Mouse (Mus musculus) c-Kit-positive CD71-positive TER-119-positive erythroid progenitor cells, embryonic 14.5 days (primary cell): Measurements from ENCODE around the gene Nedd9.
"Not testable (repeated sequence)": the region's sequence is repeated elsewhere in the genome, so short reads cannot be mapped to it uniquely, and the experiment has no call there.

Experiments used
- DNase-seq: peaks from one replicate; pipeline ENCODE4 v3.0.0-alpha.2; 2013; ENCODE audit warnings: low spot score

The Nedd9 gene

GRCm38 (mm10) chr13:41298996-41299395 is 188.2 kb downstream of the Nedd9 start:
- no peak for DNase-seq

DNA sequence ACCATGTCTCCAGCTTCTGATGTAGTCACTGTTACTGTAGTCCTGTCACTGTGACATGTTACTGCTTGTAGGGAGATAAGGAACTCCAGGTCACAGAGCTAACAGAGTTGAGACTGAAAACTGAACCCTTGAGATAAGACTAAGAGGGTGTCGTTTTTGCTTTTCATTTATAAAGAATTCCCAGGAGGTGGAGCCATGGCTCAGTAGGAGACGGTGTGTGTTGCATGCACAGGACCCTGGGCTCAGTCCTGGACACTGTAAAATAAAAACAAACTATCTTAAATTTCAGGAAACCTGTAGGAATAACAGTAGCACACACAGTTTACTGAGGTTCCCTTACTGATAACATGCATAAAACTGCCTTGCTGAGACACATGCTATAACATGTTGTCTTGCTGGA is 188.6 kb downstream of the Nedd9 start:
- no peak for DNase-seq

DNA sequence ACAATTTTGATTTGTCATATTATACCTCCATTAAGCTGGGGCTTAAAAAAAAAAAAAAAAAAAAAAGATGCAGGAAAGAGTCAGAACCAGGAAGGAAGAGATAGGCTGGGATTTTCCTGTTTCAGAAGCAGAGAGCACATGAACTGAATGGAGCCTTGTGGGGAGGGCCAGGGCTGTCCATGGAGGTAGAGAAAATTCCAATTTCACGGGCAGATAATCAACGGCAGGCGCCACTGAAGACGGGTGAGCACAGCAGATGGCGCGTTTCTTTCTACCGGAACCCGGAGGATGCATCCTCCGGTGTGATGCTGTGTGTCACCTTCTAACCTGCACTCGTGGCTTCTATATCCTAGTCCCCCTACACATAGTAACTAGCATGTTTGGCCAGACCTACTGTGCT is 190.8 kb downstream of the Nedd9 start:
- no peak for DNase-seq

DNA sequence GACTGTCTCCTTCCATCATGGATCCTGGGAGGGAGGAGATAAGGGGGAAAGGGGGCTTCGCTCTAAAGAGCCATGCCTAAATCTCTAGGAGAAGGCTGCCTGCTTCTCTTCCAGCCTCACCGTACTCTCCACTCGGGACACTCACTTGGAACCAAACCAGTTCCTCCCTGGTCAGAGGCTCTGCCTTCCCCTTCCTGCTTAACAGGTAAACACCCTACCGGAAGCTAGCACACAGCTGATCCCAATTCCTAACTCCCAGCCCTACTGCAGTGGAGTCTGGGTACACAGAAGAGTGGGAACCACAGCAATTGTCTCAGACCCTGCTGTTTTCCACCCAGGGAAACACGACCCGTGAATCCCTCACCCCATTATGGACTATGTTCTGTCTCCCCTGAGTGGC is 191.3 kb downstream of the Nedd9 start:
- no peak for DNase-seq

DNA sequence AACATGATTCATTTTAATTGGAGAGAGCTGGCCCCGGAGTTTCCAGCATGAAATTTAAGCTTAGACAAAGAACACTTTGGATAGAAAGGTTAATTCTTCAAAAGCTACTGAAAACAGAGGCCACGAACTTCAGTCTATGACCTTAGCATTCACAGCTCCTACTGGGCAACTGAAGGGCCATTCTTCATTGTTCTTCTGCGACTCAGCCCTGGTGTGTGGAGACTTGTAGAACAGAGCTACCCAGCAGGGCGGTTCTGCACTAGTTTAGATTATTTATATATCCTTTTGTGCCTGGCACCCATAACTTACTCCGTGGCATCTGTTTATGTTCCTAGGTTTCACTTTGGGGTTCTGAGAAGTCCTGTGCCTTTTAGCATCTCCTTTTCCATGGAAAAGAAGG is 193.6 kb downstream of the Nedd9 start:
- DNase-seq, result no peak

- no peak for DNase-seq
Measured at GRCm38 (mm10) chr13:41291466-41291974, 195.6 kb downstream of the Nedd9 start.

DNA sequence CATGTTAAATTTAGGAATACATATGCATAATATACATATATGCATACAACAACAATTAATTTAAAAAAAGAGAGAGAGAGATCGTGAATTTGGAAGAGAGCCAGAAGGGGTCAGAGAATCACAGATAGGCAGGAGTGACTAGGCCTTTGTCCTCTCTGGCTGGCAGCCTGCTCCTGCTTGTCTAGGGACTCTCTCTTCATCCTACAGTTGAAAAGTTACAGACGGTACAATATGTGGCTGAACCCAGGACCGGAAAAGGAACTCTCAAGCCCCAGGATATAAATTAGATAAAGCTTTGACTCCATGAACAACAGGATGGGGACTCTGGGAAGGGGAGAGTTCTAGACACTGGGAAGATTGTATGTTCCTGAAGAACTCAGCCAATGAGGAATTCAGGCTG is 200.9 kb downstream of the Nedd9 start:
- no peak for DNase-seq

DNA sequence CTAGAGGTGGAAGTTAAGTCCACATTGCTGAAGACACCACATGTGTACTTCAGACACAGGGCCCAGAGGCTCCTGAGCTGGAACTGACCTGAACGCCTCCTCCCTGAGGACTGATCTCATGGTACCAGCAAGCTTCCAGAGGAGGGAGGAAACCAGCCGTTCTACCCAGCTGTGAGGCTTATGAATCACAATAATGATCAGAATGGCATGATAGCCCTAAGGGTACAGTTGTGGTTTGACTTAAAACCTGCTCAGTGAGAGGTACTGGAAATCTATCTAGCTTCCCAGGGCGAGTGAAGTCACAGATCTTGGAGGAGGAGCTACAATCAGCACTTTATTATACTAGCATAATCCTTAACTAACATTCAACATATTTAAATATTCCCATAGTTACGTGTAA is 201.7 kb downstream of the Nedd9 start:
- DNase-seq, result no peak

DNA sequence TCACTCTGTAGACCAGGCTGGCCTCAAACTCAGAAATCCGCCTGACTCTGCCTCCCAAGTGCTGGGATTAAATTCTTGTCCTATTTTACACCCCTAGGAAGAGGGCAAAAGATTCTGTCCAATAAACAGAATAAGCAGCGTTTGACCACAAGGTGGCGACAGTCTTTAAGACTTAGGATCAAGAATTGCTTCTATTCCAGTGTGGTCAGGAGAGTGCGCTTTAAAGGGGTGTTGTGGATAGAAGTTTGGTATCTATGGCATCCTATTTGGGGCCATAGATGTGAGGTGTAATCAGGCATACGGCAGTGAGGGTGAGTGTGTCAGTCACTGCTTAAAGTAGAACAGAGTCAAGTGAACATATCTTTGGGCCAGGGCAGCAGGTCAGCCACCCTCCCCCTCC is 203.9 kb downstream of the Nedd9 start:
- peak; percentile 52 for DNase-seq

DNA sequence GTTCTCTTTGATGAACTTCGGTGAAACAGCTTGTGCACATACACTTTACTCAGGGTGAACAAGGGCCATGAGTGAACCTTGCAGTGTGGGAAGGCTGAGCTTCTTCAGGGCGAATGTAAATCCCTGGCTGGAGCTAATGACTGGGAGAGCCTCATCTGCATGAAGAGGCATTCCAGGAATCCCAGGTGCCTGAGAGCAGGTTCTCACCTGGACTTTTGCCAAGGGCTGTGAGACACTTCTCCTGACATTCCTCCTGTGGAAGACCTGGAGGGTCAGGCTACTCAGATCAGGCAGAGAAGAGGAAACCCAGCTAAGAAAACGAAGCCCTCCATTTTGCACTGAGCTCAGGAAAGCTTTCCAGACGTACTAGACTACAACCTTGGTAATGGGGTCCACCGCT is 206.5 kb downstream of the Nedd9 start:
- DNase-seq, result no peak

- DNase-seq, result no peak
Measured at GRCm38 (mm10) chr13:41273927-41274650, 213.1 kb downstream of the Nedd9 start, which contains the start of gene Gm17364. TSS of gene Gm17364 (minus strand) at chr13:41273977.

- no peak for DNase-seq
Measured at GRCm38 (mm10) chr13:41267827-41268408, 219.2 kb downstream of the Nedd9 start.

DNA sequence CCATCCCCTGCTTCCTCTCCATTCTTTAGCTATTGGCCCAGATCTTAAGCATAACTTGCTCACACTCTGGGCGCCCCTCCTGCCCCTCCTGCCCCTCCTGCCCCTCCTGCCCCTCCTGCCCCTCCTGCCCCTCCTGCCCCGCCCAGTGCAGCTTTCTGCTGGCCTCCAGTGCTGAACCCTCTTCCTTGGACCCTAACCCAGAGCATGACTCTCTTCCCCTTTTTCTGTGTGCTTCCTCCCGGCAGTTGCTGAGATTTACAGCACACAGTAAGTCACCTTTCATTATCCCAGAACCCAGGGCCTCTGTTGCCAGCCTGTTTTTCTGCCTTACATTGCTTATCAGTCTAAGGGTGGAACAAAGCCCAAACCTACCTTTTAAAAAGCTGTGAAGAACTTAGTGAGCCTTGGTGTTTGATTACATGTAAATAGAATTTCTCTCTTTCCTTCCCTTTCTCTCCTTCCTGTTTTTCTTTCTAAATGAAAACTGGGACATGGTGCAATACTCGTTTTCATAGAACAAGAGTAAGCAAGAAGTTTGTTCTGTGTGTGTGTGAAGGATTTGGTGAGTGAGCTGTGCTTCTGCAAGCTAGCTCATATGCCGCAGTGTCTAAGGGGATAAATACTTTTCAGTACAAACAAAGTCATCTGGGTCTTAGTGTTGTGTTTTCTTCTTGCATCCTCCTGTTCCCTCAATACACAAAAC is 223.7 kb downstream of the Nedd9 start:
- no peak for DNase-seq

DNA sequence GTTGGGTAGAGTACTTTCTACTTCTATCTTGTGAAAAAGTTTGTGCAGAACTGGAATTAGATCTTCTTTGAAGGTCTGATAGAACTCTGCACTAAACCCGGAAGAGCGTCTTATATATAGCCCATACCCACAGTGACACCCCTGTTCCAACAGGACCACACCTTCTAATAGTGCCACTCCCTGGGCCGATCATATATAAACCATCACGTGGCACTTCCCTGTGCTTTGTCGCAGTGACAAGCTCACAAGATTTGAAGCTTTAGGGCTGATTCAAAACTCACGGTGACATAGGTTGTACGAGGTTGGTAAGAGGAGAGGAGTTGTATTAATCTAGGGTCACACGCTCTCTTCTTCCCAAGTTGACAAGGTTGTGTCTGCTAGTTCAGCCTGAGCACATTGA is 225.5 kb downstream of the Nedd9 start:
- DNase-seq, result not testable (repeated sequence)
